8 mouse cellular contexts compared by ENCODE assay signal in the genomic region with DNA sequence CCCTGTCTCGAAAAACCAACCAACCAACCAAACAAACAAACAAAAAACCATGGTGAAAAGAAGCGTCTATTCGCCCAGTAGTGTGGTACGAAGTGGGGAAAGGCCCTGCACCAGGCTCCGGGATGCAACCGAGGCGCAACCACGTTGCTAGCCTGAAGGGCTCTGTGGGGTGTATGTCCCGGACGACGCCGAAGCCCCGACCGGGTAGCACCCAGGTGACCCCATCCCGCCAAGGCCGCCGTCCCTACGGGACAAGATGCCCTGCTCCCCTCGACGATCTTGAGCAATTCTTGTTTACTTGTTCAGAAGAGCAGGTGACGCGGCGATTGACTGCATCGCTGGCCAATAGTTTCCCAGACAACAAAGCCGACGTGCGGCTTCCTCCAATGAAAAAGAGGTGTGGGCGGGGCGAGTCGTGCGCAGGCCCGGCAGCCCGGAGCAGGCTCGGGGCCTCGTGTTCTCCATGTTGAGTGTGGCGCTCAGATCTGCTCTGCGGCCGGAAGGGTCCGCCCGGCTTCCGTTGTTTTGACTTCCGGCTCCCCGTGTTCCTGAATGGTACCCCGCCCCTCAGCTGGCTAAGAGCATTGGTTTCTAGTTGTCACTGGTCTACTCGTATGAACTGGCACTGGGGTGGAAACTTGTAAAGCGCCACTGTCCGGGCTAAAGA. TPM values are rescaled to one million over a fixed set of nuclear protein-coding genes. Genes with fewer than 3 reads are reported as not detected.
DNase-seq lines count a peak whose midpoint lies in the region; ATAC-seq lines count a peak whose summit lies in the region.

No protein-coding gene starts in this region.

- no peaks in the 10 kb centered on the region for H3K36me3 ChIP-seq in hindbrain, embryonic 12.5 days

- DNase-seq in NIH3T3 (ENCODE audit: low read depth) = peak; percentile 100
- peak; percentile 100 for DNase-seq in cerebellum, postnatal 10 days
- peak; percentile 99 for DNase-seq in frontal cortex, postnatal 10 days (ENCODE audit: low spot score in 2 of 2)
- DNase-seq in layer of hippocampus, postnatal 14 days (ENCODE audit: low spot score in 2 of 2) = peak; percentile 99
- peak; percentile 100 for DNase-seq in lung, postnatal 14 days
- DNase-seq in retina, adult 2 months (ENCODE audit: low read depth, low spot score) = peak; percentile 99
- DNase-seq in thymus, postnatal 36 days = peak; percentile 99 to 100

- H3K27me3 ChIP-seq in hindbrain, embryonic 12.5 days = peaks cover 5% of the 10 kb centered on the region; the same call in 1 of the 2 replicates

- H3K4me3 ChIP-seq in hindbrain, embryonic 12.5 days = peak overlapping the region; percentile 63

- no peaks in the 10 kb centered on the region for H3K9me3 ChIP-seq in hindbrain, embryonic 12.5 days (replicated peaks)

- peaks cover 10% of the 10 kb centered on the region for H3K4me1 ChIP-seq in hindbrain, embryonic 12.5 days

- H3K4me2 ChIP-seq in hindbrain, embryonic 12.5 days (replicated peaks) = peak overlapping the region; percentile 70

- 2% methylated on average over 47 of the region's 47 CpGs for WGBS in hindbrain, embryonic 12.5 days

- H3K27ac ChIP-seq in hindbrain, embryonic 12.5 days = no peak overlapping the region

- H3K9ac ChIP-seq in hindbrain, embryonic 12.5 days = peak overlapping the region; percentile 69

- ATAC-seq in hindbrain, embryonic 12.5 days (ENCODE audit: low FRiP score) = peak; percentile 94

RNA-seq across cellular contexts. Expression of gene Map1lc3b, which starts 4.9 kb away (rescaled TPM):
- 292 and 300 TPM in 2 replicates for polyA plus RNA-seq in hindbrain, embryonic 12.5 days (2016; fragmentation: Nextera tagmentation; extraction: Ambion mirVana)
- total RNA-seq in layer of hippocampus, postnatal 14 days (2021) = 100 to 1,000 TPM; 172 to 184 TPM

RNA-seq across cellular contexts. Expression of gene Fbxo31, which starts 6.7 kb away (rescaled TPM):
- 25.3 and 27.0 TPM in 2 replicates for polyA plus RNA-seq in hindbrain, embryonic 12.5 days (2016; fragmentation: Nextera tagmentation; extraction: Ambion mirVana)
- 10 to 100 TPM; 81.3 to 98.2 TPM for total RNA-seq in layer of hippocampus, postnatal 14 days (2021)

RNA-seq across cellular contexts. Expression of gene 1700018B08Rik, which starts 41.2 kb away (rescaled TPM):
- not detected in 2 replicates for polyA plus RNA-seq in hindbrain, embryonic 12.5 days (2016; fragmentation: Nextera tagmentation; extraction: Ambion mirVana)
- not detected for total RNA-seq in layer of hippocampus, postnatal 14 days (2021)
